Mouse (Mus musculus) adrenal gland, postnatal 4 days (tissue): Measurements from ENCODE around the gene Cox7b2. TPM values are rescaled to one million over a fixed set of nuclear protein-coding genes. Genes with fewer than 3 reads are reported as not detected.
"Not testable (repeated sequence)": the region's sequence is repeated elsewhere in the genome, so short reads cannot be mapped to it uniquely, and the experiment has no call there.

ENCODE experiments used
- DNase-seq, 2 experiments: peaks; one replicate each; pipeline ENCODE4 v3.0.0; 2021 to 2022; ENCODE audit warnings: low spot score in 2 of 2, mixed read lengths in 2 of 2
- long read RNA-seq, 2 experiments: library from polyadenylated mRNA; stranded (forward); transcript quantifications; one replicate each; pipeline ENCODE4 v2.0.0; 2021
- total RNA-seq, 2 experiments: library from RNA; stranded (reverse); gene quantifications; 2 replicates each; pipeline ENCODE4 v1.2.3; 2021

Cox7b2 gene
- total RNA-seq = not detected
- long read RNA-seq, experiment 1 = 0 reads
- long read RNA-seq, experiment 2 = 0 reads

DNA sequence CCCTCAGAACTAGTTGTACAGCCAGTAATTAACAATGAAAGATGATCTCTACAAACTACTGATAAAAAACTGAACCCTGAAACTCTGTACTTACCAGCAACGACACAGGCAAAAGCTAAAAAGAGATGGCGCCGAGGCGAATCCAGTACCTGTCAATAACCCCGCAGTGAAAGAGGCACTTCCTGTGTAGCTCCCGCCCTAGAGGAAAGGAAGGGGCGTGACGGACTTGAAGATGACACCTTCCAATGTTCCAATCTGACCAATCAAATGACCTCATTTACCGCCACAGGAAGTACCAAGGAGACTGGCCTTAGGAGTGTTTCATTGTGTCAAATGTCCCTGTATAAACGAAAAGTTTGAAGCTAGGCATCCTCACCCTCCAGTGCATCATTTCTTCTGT is at the start of gene Cox7b2:
Gene Cox7b2 (minus strand): TSS at position 127 of the 400 bp plus-strand sequence.
- no peak for DNase-seq

- DNase-seq = no peak
These were observed 47.3 kb upstream of the Cox7b2 start for GRCm38 (mm10) chr5:71595321-71595720.

DNA sequence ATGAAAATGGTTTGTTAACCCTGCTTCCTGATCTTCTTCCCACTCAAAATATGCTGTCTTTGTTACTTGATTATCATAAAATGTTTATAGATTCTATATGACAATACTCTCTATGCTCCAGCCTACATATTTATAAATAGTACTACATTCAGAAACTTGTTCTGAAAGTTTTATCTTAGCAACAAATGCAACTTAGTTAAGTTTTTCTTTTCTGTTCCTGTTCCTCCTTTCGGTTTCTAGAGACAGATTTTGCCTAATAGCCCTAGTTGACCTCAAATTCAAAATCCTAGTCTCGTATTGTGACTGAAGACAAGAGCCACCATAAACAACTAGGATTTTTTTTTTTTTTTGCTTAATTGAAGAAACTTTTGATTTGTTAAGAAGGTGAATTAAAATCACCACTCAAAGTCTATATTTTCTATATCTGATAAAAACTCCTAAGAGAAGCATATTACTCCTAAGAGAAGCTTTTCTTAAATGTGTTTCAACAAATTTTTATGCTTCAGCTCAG is 45.8 kb upstream of the Cox7b2 start:
- no peak for DNase-seq

DNA sequence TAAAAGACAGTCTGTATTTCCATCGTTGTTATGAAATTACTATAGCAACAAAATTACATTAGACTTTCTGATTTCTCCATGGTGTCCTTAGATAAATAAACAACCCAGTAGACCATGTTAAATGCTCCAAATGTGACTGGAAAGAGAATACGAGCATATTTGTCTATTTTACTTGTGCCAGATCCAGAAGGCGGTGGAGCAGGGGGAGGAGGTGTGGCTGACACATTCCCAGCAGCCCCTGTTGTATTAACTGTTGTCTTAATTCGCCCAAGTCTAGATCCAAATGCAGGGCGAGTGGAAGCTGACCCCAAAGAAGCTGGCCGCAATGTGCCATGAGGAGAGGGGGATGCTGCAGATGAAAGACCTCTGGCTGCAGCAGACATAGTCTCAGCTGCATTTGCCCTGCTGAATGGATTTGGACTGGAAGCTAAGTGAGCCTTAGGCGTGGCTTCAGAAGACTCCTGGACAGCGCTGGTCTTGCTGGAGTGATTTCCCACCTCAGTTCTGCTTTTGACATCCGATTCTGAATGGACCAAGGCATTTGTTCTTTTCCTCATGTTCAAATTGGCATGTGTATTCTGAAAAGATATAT is 23.7 kb upstream of the Cox7b2 start:
- no peak for DNase-seq

- no peak for DNase-seq
These were observed 2.5 kb downstream of the Cox7b2 start for GRCm38 (mm10) chr5:71545554-71545953.

GRCm38 (mm10) chr5:71525486-71525885 is 22.5 kb downstream of the Cox7b2 start:
- DNase-seq = not testable (repeated sequence)

DNA sequence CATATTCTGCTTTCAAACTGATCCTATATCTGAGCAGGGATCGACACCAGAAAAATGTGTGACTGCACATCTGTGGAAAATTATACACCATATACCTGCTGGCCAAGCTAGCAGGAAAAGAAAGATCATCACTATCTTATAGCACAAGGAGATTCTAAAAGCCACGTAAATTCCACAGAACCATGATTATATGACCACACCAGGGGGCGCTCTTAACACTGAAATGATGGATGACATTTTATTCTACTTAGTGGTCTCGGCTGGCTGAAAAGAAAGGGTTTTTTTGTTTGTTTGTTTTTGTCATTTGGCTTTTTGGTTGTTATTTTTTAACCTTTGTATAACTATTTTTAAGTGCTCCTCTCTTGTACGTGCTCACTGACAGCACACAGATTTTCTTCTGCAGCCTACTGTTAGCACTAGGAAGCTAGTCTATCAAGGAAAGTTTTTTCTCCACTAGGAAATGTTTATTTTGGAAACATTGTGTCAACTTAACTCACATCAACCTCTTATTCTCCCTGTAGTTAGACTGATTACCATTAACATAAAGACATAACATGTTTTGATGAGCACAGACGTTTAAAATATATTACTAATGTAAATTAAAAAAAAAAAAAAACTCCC is 45.8 kb downstream of the Cox7b2 start:
- DNase-seq = peak in 1 of 2 experiments; percentile 6

GRCm38 (mm10) chr5:71495621-71496020 is 52.4 kb downstream of the Cox7b2 start:
- DNase-seq = no peak

GRCm38 (mm10) chr5:71456957-71457356 is 91.0 kb downstream of the Cox7b2 start:
- DNase-seq = no peak

DNA sequence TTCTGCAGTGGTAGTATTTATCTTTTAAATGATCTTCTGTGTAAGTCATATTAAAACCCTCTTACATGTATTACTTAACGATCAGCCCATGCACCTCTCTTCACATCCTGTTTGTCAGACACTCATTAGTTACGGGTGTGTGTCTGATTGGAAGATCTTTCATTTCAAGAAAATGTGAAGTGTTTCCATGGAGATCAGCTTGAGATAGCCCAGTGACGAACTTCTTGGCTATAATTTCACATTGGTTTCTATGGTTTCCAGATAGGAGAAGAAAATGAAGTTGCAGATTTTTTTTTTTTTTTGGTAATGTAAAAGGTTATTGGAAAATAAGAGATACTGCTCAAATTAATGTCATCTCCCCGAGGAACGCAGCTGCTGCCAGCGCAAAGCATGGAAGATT is 107.8 kb downstream of the Cox7b2 start:
- no peak for DNase-seq

Other genes starting within 250 kb of the Cox7b2 start
- gene Gabrb1, start 109.9 kb upstream of the Cox7b2 start, total RNA-seq = under 1 TPM; 0.06 to 0.14 TPM
- 1 to 10 TPM; 1.1 TPM for gene Gabra4, start 110.1 kb upstream of the Cox7b2 start, total RNA-seq